Mouse (Mus musculus): ENCODE results near the gene Eif2b1. TPM values are rescaled to one million over a fixed set of nuclear protein-coding genes. Genes with fewer than 3 reads are reported as not detected.
"Not testable (repeated sequence)": the region's sequence is repeated elsewhere in the genome, so short reads cannot be mapped to it uniquely, and the experiment has no call there.

Gene Eif2b1
- 10 to 100 TPM; 34.2 to 36.9 (median 35.2) TPM for total RNA-seq (2022)

DNA sequence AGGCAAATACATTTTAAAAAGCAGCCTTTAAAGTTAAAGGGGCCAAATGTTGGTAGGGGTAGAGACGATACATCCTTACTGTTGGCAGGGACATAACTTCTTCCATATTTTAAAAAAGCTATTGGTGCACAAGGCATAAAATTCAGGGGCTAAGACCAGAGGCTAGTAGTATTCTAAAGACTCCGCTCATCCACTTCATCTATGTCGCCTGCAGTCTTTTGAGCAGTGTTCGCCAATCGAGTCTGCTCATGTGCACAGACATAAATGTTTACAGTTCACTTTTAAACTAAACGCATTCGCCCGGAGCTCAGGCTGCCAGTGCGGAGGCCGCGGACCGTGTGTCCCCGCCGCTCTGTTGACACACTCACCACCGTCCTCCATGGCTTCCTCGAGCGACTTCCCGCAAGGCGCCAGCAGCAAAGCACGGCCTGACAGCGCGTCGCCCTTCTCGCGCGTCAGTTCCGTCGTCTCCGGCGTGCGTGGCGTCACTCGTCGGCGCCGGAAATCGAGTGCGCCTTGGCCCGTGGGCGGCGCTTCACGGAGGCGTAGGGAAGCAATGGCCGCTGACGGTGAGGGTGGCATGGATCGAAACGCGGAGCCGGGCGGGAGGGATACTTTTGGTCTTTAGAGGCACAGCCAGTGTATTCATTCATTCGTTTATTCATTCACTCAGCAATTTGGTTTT is at the start of gene Eif2b1, which contains the start of gene Gtf2h3:
Gene Eif2b1, minus strand, starts transcription at position 499 of the 685 bp plus-strand sequence.
Gene Gtf2h3, plus strand, starts transcription at position 508 of the 685 bp plus-strand sequence.
- peak; percentile 87 to 91 for DNase-seq (ENCODE audit: low spot score in 2 of 2)

DNA sequence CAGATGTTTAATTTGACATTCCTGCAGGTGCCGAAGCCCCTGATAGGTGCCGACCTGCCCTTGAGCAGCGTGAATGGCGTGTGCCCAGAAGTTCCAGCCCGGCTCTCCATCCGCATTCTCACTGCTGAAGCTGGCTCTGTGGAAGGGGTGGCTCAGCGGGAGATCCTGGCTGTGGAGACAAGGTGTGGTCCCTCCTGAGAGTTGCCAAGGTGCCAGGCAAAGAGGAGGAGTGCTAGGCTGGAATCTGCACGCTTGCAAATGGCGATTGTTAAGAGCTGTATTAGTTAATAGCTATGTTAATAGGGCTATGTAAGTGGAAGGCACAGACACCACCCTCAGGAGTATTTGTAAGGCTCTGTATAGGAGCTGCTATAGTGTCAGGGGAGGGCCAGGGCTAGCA is 45.4 kb upstream of the Eif2b1 start:
- no peak for DNase-seq (ENCODE audit: low spot score in 2 of 2)

DNA sequence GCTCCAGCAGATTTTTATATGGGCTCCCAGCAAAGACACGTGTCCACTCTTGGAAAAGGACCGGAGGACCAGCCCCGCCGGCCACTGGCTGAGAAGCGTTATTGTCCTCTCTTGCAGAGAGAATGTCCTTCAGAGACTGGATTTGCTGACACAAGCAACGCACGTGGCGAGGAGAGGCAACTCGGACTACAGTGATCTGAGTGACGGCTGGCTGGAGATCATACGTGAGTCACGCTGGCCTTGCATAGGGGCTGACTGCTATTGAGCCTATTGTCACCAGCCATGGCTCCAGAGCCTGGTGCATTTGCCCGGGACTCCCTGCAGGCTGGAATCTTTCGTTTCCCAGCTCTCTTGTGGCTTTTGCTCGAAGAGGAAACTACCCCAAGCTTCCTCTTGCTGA is 44.0 kb upstream of the Eif2b1 start:
- DNase-seq (ENCODE audit: low spot score in 2 of 2): no peak

DNA sequence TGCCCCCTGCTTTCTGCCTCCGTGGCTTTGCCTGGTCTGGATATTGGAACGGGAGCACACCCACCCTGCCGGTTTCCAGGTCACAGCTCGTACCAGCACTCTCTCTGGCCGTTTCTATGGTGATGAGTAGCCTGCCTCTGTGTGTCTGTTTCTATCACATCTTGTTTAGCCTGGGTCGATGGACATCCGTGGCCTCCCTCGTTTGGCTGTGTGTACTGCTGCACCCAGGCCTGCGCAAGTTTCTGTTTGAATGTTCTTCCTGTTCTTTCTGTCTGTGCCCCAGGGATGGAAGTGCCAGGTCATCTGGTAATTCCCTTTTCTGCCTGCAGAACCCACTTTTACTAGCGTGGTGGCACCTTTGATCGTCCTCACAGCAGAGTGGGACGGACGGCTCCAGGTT is 42.4 kb upstream of the Eif2b1 start:
- DNase-seq (ENCODE audit: low spot score in 2 of 2): no peak

DNA sequence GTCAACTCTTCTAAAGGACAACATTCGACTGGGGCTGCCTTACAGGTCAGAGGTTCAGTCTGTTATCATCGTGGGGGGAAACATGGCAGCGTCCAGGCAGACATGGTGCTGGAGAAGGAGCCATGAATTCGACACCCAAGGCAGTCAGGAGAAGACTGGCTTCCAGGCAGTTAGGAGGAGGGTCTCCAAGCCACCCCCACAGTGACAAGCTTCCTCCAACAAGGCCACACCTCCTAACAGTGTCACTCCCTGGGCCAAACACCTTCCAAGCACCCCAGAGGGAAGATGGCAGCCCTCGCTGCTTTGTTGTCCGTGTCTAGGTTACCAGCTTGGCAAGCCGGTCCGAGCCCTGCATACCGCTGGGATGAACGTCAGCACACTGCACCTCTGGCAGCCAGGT is 39.8 kb upstream of the Eif2b1 start:
- DNase-seq (ENCODE audit: low spot score in 2 of 2): no peak

DNA sequence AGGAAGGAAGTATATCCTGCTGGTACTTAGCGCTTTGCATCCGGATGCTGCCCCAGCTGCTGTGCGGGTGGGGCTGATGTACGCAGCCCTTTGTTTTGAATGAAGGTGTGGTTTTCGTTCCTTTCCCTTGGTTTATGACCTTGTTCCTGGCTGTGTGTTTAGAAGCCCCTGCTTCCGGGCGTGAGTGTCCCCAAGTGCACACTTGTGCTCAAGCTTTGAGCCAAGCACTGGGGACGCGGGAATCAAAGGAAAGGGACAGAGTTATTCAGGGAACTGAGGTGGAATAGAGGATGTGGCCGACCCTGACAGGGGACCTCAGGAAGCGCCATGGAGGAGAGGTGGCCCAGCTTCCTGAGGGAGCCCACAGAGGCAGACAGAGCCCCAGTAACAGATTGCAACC is 35.8 kb upstream of the Eif2b1 start:
- no peak for DNase-seq (ENCODE audit: low spot score in 2 of 2)

DNA sequence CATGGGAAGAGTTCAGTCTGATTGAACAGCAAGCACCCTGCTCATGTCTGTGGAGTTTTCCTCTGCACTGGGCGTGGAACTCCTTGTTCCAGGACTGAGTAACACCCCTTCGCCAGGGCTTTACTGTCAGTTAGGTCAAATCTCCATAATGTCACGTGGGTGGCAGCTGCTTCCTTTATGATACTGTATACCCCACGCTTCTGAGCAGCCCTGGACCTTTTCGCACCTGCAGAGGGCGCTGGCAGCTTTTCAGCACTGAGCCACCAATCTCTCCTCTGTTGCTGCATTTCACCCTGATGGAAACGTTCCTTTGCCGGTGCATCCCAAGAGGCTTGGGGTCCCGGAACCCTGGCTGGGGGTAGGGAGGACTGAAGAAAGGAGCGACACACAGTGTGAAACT is 32.0 kb upstream of the Eif2b1 start:
- DNase-seq (ENCODE audit: low spot score in 2 of 2): no peak

DNA sequence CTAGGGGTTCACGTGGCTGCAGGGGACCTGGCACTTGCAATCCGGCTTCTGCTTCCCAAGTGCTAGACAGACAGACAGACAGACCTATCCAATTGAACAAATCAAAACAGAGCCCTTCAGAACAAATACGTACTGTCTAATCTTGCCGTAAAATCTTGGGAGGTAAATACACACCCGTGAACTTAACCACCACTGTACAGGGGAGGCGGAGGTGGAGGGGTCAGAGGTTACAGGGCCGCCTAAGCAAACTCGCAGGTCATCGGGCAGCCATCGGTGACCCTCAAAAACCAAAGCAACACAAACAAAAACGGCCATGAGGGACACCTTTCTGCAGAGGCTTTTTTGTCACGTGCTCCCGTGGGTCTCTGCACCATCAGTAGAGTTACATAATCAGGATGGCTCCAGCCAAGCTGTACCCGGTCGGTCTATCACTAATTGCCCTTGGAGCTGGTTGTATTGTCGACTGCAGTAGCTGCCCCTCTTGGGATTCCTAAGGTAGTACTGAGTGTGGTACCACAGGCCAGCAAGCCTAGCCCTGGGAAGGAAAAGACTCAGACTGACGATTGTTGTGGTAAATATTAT is 26.2 kb upstream of the Eif2b1 start:
- no peak for DNase-seq (ENCODE audit: low spot score in 2 of 2)

DNA sequence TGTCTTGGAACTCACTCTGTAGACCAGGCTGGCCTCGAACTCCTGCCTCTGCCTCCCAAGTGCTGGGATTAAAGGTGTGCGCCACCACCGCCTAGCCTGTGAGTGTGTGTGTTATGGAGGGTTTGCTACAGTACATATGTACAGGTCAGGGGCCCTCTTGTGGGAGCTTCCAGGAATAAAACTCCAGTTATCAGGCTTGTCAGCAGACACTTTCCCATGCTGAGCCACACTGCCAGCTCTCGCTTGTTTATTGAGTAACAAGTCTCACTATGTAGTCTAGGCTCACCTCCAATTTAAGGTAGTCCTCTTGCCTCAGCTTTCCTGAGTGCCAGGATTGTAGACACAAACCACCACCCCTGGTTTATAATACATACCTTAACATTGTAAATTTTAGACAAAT is 25.4 kb upstream of the Eif2b1 start:
- DNase-seq (ENCODE audit: low spot score in 2 of 2): no peak

DNA sequence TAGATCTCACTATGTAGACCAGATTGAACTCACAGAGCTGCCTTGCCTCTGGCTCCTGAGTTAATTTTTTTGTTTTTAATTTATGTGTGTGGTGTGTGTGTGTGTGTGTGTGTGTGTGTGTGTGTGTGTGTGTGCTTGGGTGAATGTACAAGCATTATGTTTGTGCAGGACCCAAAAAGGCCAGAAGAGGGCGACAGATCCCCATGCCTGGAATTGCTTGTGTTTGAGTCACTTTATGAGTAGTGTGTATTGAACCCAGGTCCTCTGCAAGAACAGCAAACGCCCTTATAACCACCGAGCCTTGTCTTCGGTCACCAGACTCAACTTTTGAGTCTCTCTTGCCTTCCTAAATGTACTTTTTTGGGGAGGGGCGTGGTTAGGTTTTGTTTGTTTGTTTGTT is 23.4 kb upstream of the Eif2b1 start:
- peak in 1 of 2 experiments; percentile 52 for DNase-seq (ENCODE audit: low spot score in 2 of 2)

DNA sequence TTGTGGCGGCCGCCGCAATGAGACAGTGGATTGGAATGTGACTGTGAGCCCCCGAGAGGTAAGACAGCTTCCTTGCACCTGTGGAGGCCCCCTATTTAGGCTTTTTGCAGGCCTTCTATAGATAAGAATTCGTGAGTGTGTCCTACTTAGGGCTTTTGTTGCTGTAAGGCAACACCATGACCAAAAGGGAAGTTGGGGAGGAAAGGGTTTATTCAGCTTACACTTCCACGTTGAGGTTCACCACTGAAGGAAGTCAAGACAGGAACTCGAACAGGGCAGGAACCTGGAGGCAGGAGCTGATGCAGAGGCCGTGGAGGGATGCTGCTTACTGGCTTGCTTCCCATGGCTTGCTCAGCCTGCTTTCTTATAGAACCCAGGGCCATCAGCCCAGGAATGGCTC is 20.8 kb upstream of the Eif2b1 start:
- not testable (repeated sequence) for DNase-seq (ENCODE audit: low spot score in 2 of 2)

DNA sequence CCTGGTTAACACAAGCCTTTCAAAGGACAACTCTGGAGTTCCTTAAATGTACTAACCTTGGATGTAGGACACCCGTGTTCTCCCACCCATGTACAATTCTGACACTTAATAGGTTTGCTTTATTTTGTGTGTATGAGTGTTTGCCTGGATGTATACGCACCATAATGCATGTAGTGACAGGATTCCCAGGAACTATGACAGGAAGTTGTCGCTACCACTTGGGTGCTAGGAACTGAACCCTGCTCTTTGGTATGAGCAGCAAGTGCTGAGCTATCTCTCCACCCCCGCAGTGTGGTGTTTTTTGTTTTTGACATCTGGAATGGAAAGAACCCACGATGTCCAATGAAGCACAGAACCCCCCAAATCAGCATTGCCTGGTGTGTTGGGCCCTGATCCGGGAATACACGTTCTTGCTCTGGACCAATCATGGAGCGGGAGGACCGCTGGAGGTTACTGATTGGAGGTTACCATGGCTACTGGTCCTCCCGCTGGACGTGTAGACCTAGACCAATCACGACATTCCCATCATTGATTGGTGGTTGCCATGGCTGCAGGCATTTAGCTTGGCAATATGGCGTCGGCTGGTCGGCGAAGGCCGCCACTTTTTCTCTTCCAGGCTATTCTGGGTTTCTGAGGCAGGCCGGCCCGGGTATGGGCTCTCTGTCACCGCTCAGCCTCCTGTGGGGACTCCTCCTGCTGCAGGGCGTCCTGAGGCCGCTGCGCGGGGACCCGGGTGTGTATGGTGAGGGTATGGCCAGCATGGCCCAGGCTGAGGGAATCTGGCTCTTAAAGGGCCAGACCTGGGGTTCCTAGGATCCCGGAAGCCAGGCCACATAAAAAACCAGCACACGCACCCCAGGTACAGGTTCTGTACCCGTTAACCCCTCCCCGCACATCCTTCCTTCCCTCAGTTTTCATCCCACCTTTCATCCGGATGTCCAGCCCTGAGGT is 19.6 kb upstream of the Eif2b1 start:
- DNase-seq (ENCODE audit: low spot score in 2 of 2): peak; percentile 95 to 97

DNA sequence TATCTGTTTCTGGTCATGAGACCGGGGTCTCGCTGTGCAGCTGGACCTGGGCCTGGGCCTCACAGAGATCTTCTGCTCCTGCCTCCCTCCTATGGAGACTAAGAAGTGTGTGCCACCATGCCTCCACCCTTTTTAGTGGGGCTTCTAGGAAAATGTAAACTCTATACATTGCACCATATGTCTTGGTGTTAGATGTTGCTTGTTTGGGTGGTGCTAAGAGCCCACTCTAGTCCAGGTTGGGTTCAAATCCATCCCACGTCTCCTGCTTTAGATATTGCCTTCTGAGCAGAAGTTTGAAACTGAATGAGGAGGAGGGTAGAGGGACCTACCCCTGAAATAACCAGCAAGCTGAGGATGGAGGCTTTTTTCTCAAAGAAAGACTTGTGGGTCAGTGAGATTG is 13.8 kb upstream of the Eif2b1 start:
- DNase-seq (ENCODE audit: low spot score in 2 of 2): no peak

DNA sequence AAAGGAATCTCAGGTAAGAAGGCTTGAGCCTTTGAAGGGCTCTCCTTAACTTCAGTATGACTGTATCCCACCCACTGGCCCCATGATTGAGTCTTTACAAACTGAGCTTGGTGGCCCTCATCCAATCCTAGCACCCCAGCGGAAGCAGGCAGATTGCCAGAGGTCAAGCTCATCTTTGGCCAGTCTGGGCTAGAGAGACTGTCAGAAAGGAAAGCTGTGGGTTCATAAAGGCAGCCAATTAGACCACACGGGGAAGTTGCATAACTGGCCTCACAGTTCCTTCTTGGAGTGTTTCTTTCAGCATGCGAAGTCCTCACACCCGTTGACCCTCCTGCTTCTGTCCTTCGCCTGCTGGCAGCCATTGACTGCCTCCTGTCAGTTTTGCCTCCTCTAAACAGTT is 3.6 kb upstream of the Eif2b1 start:
- no peak for DNase-seq (ENCODE audit: low spot score in 2 of 2)

DNA sequence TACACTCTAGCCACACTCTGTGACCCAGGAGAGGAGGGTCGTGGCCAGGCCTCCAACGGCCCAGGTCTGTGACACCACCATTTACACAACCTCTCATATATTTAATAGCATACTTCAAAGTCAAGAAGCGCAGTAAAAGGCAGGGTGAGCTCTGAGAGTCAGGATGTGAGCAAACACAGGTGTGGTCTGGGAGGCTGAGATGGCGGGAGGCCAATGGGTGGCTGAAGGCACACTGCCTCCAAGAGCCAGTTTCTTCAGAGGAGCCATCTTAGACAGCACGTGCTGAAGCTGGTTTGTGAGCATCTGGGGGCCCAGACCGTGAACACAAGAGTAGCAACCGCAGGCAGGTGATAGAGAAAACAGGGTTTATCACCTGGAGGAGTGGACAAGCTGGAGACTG is 3.5 kb downstream of the Eif2b1 start:
- DNase-seq (ENCODE audit: low spot score in 2 of 2): no peak

DNA sequence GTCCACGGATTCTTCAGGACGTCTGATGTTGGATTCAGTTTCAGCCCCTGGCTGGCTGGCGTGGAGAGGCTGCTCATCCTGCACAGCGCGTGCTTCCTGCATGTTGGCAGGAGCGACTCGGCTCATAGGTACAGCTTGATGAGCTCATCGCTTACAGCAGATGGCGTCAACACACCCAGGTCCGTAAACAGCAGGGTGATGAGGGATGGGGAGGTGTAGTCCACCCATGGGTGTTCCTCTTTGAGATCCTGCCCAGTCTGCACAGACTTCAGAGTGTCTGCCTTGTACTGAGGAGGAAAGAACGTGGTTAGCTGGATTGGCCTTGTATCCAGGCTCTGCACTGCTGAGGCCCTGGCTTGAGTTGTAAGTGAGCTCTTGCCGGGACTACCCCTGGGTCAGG is 7.9 kb downstream of the Eif2b1 start:
- DNase-seq (ENCODE audit: low spot score in 2 of 2): peak; percentile 78 to 79

DNA sequence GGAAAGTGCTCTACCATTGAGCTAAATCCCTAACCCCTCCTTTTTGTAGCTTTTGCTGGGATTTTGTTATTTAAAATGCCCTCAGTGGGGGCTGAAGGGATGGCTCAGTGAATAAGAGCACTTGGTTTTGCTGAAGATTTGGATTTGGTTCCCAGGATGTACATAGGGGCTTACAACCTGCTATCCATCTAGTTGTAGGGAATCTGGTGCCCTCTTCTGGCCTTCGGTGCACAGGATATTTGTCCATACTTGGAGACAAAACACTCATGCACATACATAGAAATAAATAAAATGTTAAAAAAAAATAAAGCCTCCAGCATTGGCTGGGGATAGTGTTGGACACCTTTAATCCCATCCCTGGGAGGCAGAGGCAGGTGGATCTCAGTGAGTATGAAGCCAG is 23.8 kb downstream of the Eif2b1 start:
- DNase-seq (ENCODE audit: low spot score in 2 of 2): no peak

DNA sequence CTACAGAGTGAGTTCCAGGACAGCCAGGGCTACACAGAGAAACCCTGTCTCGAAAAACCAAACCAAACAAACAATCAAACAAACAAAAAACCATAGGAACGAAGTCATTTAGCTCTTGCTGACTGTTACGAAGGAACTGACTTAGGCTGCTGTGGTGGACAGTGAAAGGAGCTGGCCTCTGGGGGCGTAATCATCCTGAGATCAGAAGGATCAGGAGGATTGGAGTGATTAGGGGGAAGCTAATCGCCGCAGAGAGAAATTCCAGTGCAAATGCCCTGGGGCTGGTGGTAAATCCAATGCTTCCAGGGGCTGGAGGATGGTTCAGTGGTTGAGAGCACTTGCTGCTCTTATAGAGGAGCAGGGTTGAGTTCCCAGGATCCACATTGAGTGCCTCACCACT is 25.3 kb downstream of the Eif2b1 start:
- DNase-seq (ENCODE audit: low spot score in 2 of 2): no peak

DNA sequence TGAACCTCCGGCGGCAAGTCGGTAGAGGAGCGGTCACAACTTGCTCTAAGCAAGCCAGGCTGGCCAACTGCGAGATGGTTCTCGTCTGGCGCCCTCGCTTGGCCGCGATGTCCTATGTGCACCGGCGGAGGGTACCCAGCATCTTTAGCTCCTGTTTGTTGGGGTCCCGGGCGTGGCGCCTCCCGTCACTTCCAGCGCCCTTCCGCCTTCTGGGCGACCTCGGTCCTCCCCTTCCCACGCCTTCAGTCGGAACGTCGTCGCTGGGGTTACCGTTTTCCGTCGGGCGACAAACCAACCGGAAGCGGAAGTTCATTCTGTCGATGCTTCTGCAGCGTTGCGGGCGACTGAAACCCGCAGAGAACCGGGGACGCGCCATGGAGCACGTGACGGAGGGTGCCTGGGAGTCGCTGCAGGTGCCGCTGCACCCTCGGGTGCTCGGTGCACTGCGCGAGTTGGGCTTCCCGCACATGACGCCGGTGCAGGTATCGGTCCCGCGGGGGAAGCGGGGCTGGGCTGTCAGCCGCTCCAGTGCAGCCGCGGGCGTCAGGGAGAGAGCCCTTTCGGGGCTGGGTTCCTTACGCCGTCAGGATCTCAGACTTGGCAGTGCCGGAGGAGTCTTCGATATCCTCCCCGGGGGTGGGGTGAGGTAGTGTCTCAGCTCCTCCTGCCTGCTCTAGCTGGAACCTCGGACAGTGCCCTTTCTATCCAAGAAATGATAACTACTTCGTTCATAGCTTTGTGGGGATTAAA is 26.2 kb downstream of the Eif2b1 start, which contains the start of gene Ddx55:
Gene Ddx55, plus strand, starts transcription at position 307 of the 750 bp plus-strand sequence.
- peak; percentile 87 for DNase-seq (ENCODE audit: low spot score in 2 of 2)

DNA sequence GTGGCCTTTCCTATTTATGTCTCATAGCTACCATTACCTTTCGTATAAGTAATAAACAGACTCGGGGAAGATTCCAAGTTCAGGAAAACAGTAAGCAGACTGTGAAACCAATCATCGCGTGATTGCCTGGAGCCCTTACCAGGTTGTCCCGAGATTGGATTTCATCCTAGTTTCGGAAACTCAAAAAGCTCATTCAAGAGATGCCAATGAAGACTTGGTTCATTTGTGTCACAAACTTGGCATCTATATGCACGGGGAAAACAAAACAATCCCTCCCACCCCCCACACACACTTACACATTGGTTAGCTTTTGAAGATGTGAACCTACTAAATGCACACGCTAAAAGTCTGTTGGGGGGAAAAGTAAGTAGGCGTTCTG is 26.8 kb downstream of the Eif2b1 start:
- DNase-seq (ENCODE audit: low spot score in 2 of 2): no peak

DNA sequence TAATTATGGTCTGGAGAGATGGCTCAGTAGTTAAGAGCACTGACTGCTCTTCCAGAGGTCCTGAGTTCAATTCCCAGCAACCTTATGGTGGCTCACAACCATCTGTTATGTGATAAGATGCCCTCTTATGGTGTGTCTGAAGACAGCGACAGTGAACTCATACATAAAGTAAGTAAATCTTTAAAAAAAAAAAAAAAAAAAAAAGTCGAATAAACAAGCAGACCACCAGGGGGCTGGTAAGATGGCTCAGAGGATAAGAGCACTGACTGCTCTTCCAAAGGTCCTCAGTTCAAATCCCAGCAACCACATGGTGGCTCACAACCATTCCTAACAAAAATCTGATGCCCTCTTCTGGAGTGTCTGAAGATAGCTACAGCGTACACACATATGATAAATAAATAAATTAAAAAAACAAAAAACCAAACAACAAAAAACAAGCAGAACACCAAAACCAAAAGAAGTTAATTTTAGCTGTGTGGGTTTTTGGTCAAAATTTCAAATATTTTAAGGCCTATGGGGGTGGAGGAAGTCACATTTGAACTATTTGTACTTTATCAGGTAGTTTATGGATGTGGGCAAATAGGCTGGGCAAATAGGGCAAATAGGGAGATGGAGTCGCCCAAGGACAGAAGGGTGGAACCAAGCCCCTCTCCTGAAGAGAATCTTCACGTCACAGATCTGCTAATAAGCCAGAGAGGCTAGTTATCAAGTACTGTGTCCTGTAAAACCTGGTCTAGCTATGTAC is 27.4 kb downstream of the Eif2b1 start:
- DNase-seq (ENCODE audit: low spot score in 2 of 2): not testable (repeated sequence)
